Mouse (Mus musculus): ENCODE results near the gene Mapk12. TPM values are rescaled to one million over a fixed set of nuclear protein-coding genes. Genes with fewer than 3 reads are reported as not detected.
A peak's percentile ranks its signal among the peaks of the same experiment; 100 is the strongest.

The Mapk12 gene
- total and polyA plus RNA-seq, 2 experiments, result 2.1 to 2.4 TPM

GRCm38 (mm10) chr15:89088607-89089247 lies 51.8 kb downstream of the Mapk12 start, which contains the start of gene Selenoo:
TSS of gene Selenoo (plus strand) at chr15:89089084.
- TF ChIP-seq CTCF (IDR thresholded peaks at IDR 0.05; ENCODE audit: low read depth, low read length), result no peak
- peak; percentile 91 for TF ChIP-seq POLR2A (IDR thresholded peaks at IDR 0.05; ENCODE audit: extremely low read depth, insufficient read depth, low read length)
- 1% methylated on average over 38 of the region's 38 CpGs for WGBS
- peaks cover 24% of the 10 kb centered on the region for H3K4me1 ChIP-seq (ENCODE audit: control insufficient read depth, insufficient read depth, low read length)

GRCm38 (mm10) chr15:89084826-89085225 lies 55.7 kb downstream of the Mapk12 start:
- Histone ChIP-seq H3K9ac (ENCODE audit: low read depth, low read length) (peak overlapping the region; percentile 54), H3K4me1 (ENCODE audit: control insufficient read depth, insufficient read depth, low read length) (peaks cover 28% of the 10 kb centered on the region), H3K4me3 (ENCODE audit: insufficient read depth, low read depth, low read length) (no peak overlapping the region), H3K36me3 (ENCODE audit: control insufficient read depth, insufficient read depth, low read length) (peaks cover 9% of the 10 kb centered on the region; the same call in 1 of the 2 replicates), H3K27me3 (ENCODE audit: control insufficient read depth, insufficient read depth, low read length) (no peaks in the 10 kb centered on the region), H3K79me2 (ENCODE audit: control insufficient read depth, insufficient read depth, low read length) (peaks cover 11% of the 10 kb centered on the region; the same call in 1 of the 2 replicates), H3K27ac (replicated peaks; ENCODE audit: insufficient read depth, low read depth, low read length) (peak overlapping the region; percentile 83)
- TF ChIP-seq CTCF (IDR thresholded peaks at IDR 0.05; ENCODE audit: low read depth, low read length) (no peak), POLR2A (IDR thresholded peaks at IDR 0.05; ENCODE audit: extremely low read depth, insufficient read depth, low read length) (no peak)
- WGBS, result 37% methylated on average over 2 of the region's 2 CpGs
- DNase-seq (ENCODE audit: extremely low read depth, low read depth, low spot score), result peak; percentile 61

More at GRCm38 (mm10) chr15:89088607-89089247, 51.8 kb downstream of the Mapk12 start, which contains the start of gene Selenoo:
- H3K27me3 ChIP-seq (ENCODE audit: control insufficient read depth, insufficient read depth, low read length), result no peaks in the 10 kb centered on the region
- H3K79me2 ChIP-seq (ENCODE audit: control insufficient read depth, insufficient read depth, low read length), result peaks cover 11% of the 10 kb centered on the region; the same call in 1 of the 2 replicates
- H3K36me3 ChIP-seq (ENCODE audit: control insufficient read depth, insufficient read depth, low read length), result peaks cover 15% of the 10 kb centered on the region
- H3K27ac ChIP-seq (replicated peaks; ENCODE audit: insufficient read depth, low read depth, low read length), result peak within 1 kb of the TSS; percentile 99
- DNase-seq (ENCODE audit: extremely low read depth, low read depth, low spot score), result peak; percentile 89
- peak within 1 kb of the TSS; percentile 89 for H3K4me3 ChIP-seq (ENCODE audit: insufficient read depth, low read depth, low read length)
- H3K9ac ChIP-seq (ENCODE audit: low read depth, low read length), result peak within 1 kb of the TSS; percentile 99

GRCm38 (mm10) chr15:89083906-89084305 lies 56.6 kb downstream of the Mapk12 start:
- peaks cover 28% of the 10 kb centered on the region for H3K4me1 ChIP-seq (ENCODE audit: control insufficient read depth, insufficient read depth, low read length)
- H3K27me3 ChIP-seq (ENCODE audit: control insufficient read depth, insufficient read depth, low read length), result no peaks in the 10 kb centered on the region
- no peak overlapping the region for H3K4me3 ChIP-seq (ENCODE audit: insufficient read depth, low read depth, low read length)
- peaks cover 12% of the 10 kb centered on the region; the same call in 1 of the 2 replicates for H3K36me3 ChIP-seq (ENCODE audit: control insufficient read depth, insufficient read depth, low read length)
- peaks cover 7% of the 10 kb centered on the region; the same call in 1 of the 2 replicates for H3K79me2 ChIP-seq (ENCODE audit: control insufficient read depth, insufficient read depth, low read length)
- WGBS, result 33% methylated on average over 1 of the region's 1 CpGs
- peak overlapping the region; percentile 94 for H3K27ac ChIP-seq (replicated peaks; ENCODE audit: insufficient read depth, low read depth, low read length)
- no peak for TF ChIP-seq POLR2A (IDR thresholded peaks at IDR 0.05; ENCODE audit: extremely low read depth, insufficient read depth, low read length)
- TF ChIP-seq CTCF (IDR thresholded peaks at IDR 0.05; ENCODE audit: low read depth, low read length), result no peak
- H3K9ac ChIP-seq (ENCODE audit: low read depth, low read length), result peak overlapping the region; percentile 54
- peak; percentile 91 for DNase-seq (ENCODE audit: extremely low read depth, low read depth, low spot score)

Other genes with a start within 250 kb of the Mapk12 start
- 0.20 and 0.28 TPM in 2 replicates for gene Ttll8, start 186.3 kb downstream of the Mapk12 start, total RNA-seq (2014; rRNA removed)
- gene Ttll8, start 186.3 kb downstream of the Mapk12 start, polyA plus RNA-seq (2012; rRNA removed), result 0.02 and 0.24 TPM in 2 replicates
- gene Mlc1, start 161.7 kb downstream of the Mapk12 start, total RNA-seq (2014; rRNA removed), result 0.07 TPM in 1 of 2 replicates, not detected in the other
- not detected in 2 replicates for gene Mlc1, start 161.7 kb downstream of the Mapk12 start, polyA plus RNA-seq (2012; rRNA removed)
- gene Mov10l1, start 157.8 kb downstream of the Mapk12 start, total RNA-seq (2014; rRNA removed), result not detected in 2 replicates
- gene Mov10l1, start 157.8 kb downstream of the Mapk12 start, polyA plus RNA-seq (2012; rRNA removed), result not detected in 2 replicates
- gene Panx2, start 81.0 kb downstream of the Mapk12 start, total RNA-seq (2014; rRNA removed), result not detected in 2 replicates
- not detected in 2 replicates for gene Panx2, start 81.0 kb downstream of the Mapk12 start, polyA plus RNA-seq (2012; rRNA removed)
- 64.0 and 64.4 TPM in 2 replicates for gene Trabd, start 65.6 kb downstream of the Mapk12 start, total RNA-seq (2014; rRNA removed)
- 65.5 and 81.6 TPM in 2 replicates for gene Trabd, start 65.6 kb downstream of the Mapk12 start, polyA plus RNA-seq (2012; rRNA removed)
- 91.0 and 101 TPM in 2 replicates for gene Selenoo, start 51.6 kb downstream of the Mapk12 start, total RNA-seq (2014; rRNA removed)
- gene Selenoo, start 51.6 kb downstream of the Mapk12 start, polyA plus RNA-seq (2012; rRNA removed), result 105 and 122 TPM in 2 replicates
- 6.5 and 7.5 TPM in 2 replicates for gene Tubgcp6, start 17.6 kb downstream of the Mapk12 start, total RNA-seq (2014; rRNA removed)
- gene Tubgcp6, start 17.6 kb downstream of the Mapk12 start, polyA plus RNA-seq (2012; rRNA removed), result 9.1 and 13.2 TPM in 2 replicates
- 10.0 and 10.5 TPM in 2 replicates for gene Hdac10, start 12.0 kb downstream of the Mapk12 start, total RNA-seq (2014; rRNA removed)
- 16.8 and 22.0 TPM in 2 replicates for gene Hdac10, start 12.0 kb downstream of the Mapk12 start, polyA plus RNA-seq (2012; rRNA removed)
- gene Mapk11, start 8.9 kb upstream of the Mapk12 start, total RNA-seq (2014; rRNA removed), result 0.74 and 1.1 TPM in 2 replicates
- 1.1 and 1.3 TPM in 2 replicates for gene Mapk11, start 8.9 kb upstream of the Mapk12 start, polyA plus RNA-seq (2012; rRNA removed)
- 80.0 and 111 TPM in 2 replicates for gene Plxnb2, start 40.1 kb upstream of the Mapk12 start, total RNA-seq (2014; rRNA removed)
- gene Plxnb2, start 40.1 kb upstream of the Mapk12 start, polyA plus RNA-seq (2012; rRNA removed), result 189 and 199 TPM in 2 replicates
- 2.8 and 3.4 TPM in 2 replicates for gene Dennd6b, start 55.8 kb upstream of the Mapk12 start, total RNA-seq (2014; rRNA removed)
- 8.4 and 10.0 TPM in 2 replicates for gene Dennd6b, start 55.8 kb upstream of the Mapk12 start, polyA plus RNA-seq (2012; rRNA removed)
- 43.9 and 57.5 TPM in 2 replicates for gene Ppp6r2, start 70.8 kb upstream of the Mapk12 start, total RNA-seq (2014; rRNA removed)
- gene Ppp6r2, start 70.8 kb upstream of the Mapk12 start, polyA plus RNA-seq (2012; rRNA removed), result 115 and 143 TPM in 2 replicates
- gene Sbf1, start 174.6 kb upstream of the Mapk12 start, total RNA-seq (2014; rRNA removed), result 22.3 and 32.7 TPM in 2 replicates
- gene Sbf1, start 174.6 kb upstream of the Mapk12 start, polyA plus RNA-seq (2012; rRNA removed), result 75.5 and 99.0 TPM in 2 replicates
- not detected in 2 replicates for gene Adm2, start 182.0 kb upstream of the Mapk12 start, total RNA-seq (2014; rRNA removed)
- gene Adm2, start 182.0 kb upstream of the Mapk12 start, polyA plus RNA-seq (2012; rRNA removed), result not detected in 2 replicates
- 0.28 and 0.54 TPM in 2 replicates for gene Miox, start 193.7 kb upstream of the Mapk12 start, total RNA-seq (2014; rRNA removed)
- gene Miox, start 193.7 kb upstream of the Mapk12 start, polyA plus RNA-seq (2012; rRNA removed), result 0.31 and 0.32 TPM in 2 replicates
- 4.3 and 8.0 TPM in 2 replicates for gene Lmf2, start 215.0 kb upstream of the Mapk12 start, total RNA-seq (2014; rRNA removed)
- 20.8 and 21.3 TPM in 2 replicates for gene Lmf2, start 215.0 kb upstream of the Mapk12 start, polyA plus RNA-seq (2012; rRNA removed)
- gene Ncaph2, start 215.0 kb upstream of the Mapk12 start, total RNA-seq (2014; rRNA removed), result 26.9 and 31.7 TPM in 2 replicates
- gene Ncaph2, start 215.0 kb upstream of the Mapk12 start, polyA plus RNA-seq (2012; rRNA removed), result 52.1 and 63.9 TPM in 2 replicates
- 105 and 131 TPM in 2 replicates for gene Sco2, start 233.1 kb upstream of the Mapk12 start, total RNA-seq (2014; rRNA removed)
- 353 and 400 TPM in 2 replicates for gene Sco2, start 233.1 kb upstream of the Mapk12 start, polyA plus RNA-seq (2012; rRNA removed)
- 48.7 and 62.5 TPM in 2 replicates for gene Tymp, start 236.3 kb upstream of the Mapk12 start, total RNA-seq (2014; rRNA removed)
- 126 and 160 TPM in 2 replicates for gene Tymp, start 236.3 kb upstream of the Mapk12 start, polyA plus RNA-seq (2012; rRNA removed)
- 2.0 and 3.8 TPM in 2 replicates for gene Odf3b, start 238.6 kb upstream of the Mapk12 start, total RNA-seq (2014; rRNA removed)
- 29.8 and 41.7 TPM in 2 replicates for gene Odf3b, start 238.6 kb upstream of the Mapk12 start, polyA plus RNA-seq (2012; rRNA removed)
- 0.07 and 0.28 TPM in 2 replicates for gene Klhdc7b, start 244.2 kb upstream of the Mapk12 start, total RNA-seq (2014; rRNA removed)
- 0.30 and 0.34 TPM in 2 replicates for gene Klhdc7b, start 244.2 kb upstream of the Mapk12 start, polyA plus RNA-seq (2012; rRNA removed)

All from liver, adult 2 months (tissue).